Mouse (Mus musculus) erythroblast, embryonic 14.5 days (primary cell): ENCODE measurements around the gene Wdr81. TPM values are rescaled to one million over a fixed set of nuclear protein-coding genes. Genes with fewer than 3 reads are reported as not detected.
A peak's percentile ranks its signal among the peaks of the same experiment; 100 is the strongest.

Experiments
- H3K27me3 ChIP-seq: 2 replicates; pipeline ENCODE4 v1.6.1; 2012; ENCODE audit warnings: inconsistent platforms; ENCODE audit not compliant: control insufficient read depth
- H3K36me3 ChIP-seq: 2 replicates; pipeline ENCODE4 v1.6.1; 2012; ENCODE audit warnings: mild to moderate bottlenecking, inconsistent platforms; ENCODE audit not compliant: control insufficient read depth
- H3K4me1 ChIP-seq: 2 replicates; pipeline ENCODE4 v1.6.1; 2012; ENCODE audit warnings: inconsistent platforms; ENCODE audit not compliant: control insufficient read depth
- H3K4me3 ChIP-seq: replicated peaks from 2 replicates; pipeline ENCODE3; 2012; ENCODE audit warnings: moderate library complexity, mild to moderate bottlenecking, inconsistent platforms
- H3K9me3 ChIP-seq: 2 replicates; pipeline ENCODE4 v1.6.1; 2012; ENCODE audit warnings: low read length, inconsistent platforms, mixed read lengths; ENCODE audit not compliant: control insufficient read depth
- GATA1 ChIP-seq: IDR thresholded peaks from 2 replicates; pipeline ENCODE4 v1.6.1; 2012; ENCODE audit warnings: low read length, inconsistent platforms, mixed read lengths
- TAL1 ChIP-seq: IDR thresholded peaks from 3 replicates; pipeline ENCODE4 v1.6.1; 2012; ENCODE audit warnings: low read length, inconsistent platforms, mixed read lengths
- polyA plus RNA-seq: library from polyadenylated mRNA; stranded (reverse); fragments of >175 nt; gene quantifications from 2 replicates; pipeline ENCODE4 v1.2.3, GENCODE M21; 2012

Gene Wdr81
- polyA plus RNA-seq, 1 experiment, result 11.2 TPM

DNA sequence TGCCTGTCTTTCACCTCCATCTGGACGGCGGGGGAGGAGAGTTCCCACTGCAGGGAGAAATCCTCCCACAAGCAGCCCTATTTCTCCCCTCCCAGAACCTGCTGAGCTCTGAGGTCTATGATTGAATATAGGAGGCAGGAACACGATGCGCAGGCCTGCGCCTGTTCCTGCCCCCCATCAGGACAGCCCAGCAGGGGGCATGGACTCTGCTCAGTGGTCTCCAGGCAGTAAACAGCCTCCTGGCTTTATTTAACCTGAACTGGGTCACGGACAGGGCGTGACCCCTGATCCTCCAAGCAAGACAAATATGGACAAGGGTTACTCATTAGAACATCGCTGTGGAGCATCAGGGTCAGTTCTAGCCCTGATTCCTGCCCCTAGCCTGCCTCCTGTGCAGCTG is 10.8 kb downstream of the Wdr81 start:
- Histone ChIP-seq H3K9me3 (no peaks in the 10 kb centered on the region), H3K4me3 (no peak overlapping the region), H3K4me1 (peaks cover 59% of the 10 kb centered on the region), H3K36me3 (peaks cover 95% of the 10 kb centered on the region), H3K27me3 (no peaks in the 10 kb centered on the region)
- TF ChIP-seq TAL1, result no peak
- no peak for TF ChIP-seq GATA1

DNA sequence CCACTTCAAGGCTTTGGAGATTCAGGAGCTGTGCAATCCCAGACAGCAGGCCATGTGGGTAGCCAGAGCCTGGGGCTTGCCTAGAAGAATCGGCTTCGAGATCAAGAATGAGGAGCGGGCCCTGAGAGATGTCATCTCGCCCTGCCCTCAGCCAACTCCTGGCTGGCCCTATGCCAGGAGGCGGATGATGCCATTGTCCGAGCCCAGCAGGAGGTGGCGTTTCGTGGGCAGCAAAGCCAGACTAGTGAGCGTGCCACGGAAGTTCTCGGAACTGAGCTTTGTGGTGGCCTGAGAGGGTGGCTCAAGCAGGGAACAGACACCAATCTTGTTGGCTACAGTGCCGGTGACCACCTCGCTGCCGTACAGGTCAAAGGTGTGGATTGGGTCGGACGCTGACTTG is 12.9 kb downstream of the Wdr81 start:
- TF ChIP-seq TAL1 (no peak), GATA1 (no peak)
- no peak overlapping the region for H3K4me3 ChIP-seq
- peaks cover 38% of the 10 kb centered on the region for H3K4me1 ChIP-seq
- peaks cover 87% of the 10 kb centered on the region for H3K36me3 ChIP-seq
- H3K9me3 ChIP-seq, result no peaks in the 10 kb centered on the region
- H3K27me3 ChIP-seq, result no peaks in the 10 kb centered on the region

- H3K4me3 ChIP-seq, result no peak overlapping the region
- H3K4me1 ChIP-seq, result peaks cover 35% of the 10 kb centered on the region
- no peaks in the 10 kb centered on the region for H3K27me3 ChIP-seq
- H3K9me3 ChIP-seq, result no peaks in the 10 kb centered on the region
- TF ChIP-seq GATA1, result no peak
- TF ChIP-seq TAL1, result no peak
- H3K36me3 ChIP-seq, result peaks cover 86% of the 10 kb centered on the region
Measured at GRCm38 (mm10) chr11:75441034-75441433, 13.5 kb downstream of the Wdr81 start.

- no peaks in the 10 kb centered on the region for H3K27me3 ChIP-seq
- TF ChIP-seq TAL1 (no peak), GATA1 (no peak)
- peaks cover 2% of the 10 kb centered on the region for H3K9me3 ChIP-seq
- peaks cover 86% of the 10 kb centered on the region for H3K36me3 ChIP-seq
- no peak overlapping the region for H3K4me3 ChIP-seq
- H3K4me1 ChIP-seq, result peaks cover 24% of the 10 kb centered on the region
Measured at GRCm38 (mm10) chr11:75439951-75440350, 14.6 kb downstream of the Wdr81 start.

DNA sequence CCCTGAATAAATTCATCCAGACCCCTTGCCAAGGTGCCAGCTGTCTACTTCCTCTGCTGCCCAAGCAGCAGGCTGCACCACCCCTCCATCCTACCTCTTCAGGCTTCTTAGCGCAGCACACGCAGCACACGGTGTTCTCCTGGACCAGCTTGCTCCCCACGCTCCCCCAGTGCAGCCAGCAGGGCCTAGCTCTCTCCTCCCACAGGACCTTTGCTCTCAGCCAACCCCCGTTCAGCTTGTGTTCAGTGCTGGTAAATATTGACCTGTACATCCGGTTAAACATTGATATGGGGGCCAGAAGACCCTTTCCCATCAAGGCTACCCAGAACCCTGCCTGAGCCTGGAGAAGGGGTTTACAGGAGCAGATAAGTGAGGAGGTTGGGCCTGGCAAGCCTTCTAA is 15.2 kb downstream of the Wdr81 start, which contains the start of gene Serpinf2:
Gene Serpinf2, minus strand, starts transcription at position 229 of the 400 bp plus-strand sequence.
- Histone ChIP-seq H3K36me3 (peaks cover 85% of the 10 kb centered on the region), H3K9me3 (peaks cover 8% of the 10 kb centered on the region), H3K4me3 (peak within 1 kb of the TSS; percentile 51), H3K4me1 (peaks cover 18% of the 10 kb centered on the region), H3K27me3 (no peaks in the 10 kb centered on the region; the same call in 1 of the 2 replicates)
- TF ChIP-seq GATA1, result no peak
- no peak for TF ChIP-seq TAL1

- H3K4me3 ChIP-seq, result peak overlapping the region; percentile 51
- peaks cover 12% of the 10 kb centered on the region for H3K9me3 ChIP-seq
Measured at GRCm38 (mm10) chr11:75438804-75439203, 15.7 kb downstream of the Wdr81 start.

GRCm38 (mm10) chr11:75438194-75438593 is 16.3 kb downstream of the Wdr81 start:
- TF ChIP-seq GATA1 (no peak), TAL1 (no peak)
- Histone ChIP-seq H3K36me3 (peaks cover 78% of the 10 kb centered on the region), H3K4me1 (peaks cover 7% of the 10 kb centered on the region), H3K27me3 (no peaks in the 10 kb centered on the region; the same call in 1 of the 2 replicates), H3K4me3 (peak overlapping the region; percentile 51), H3K9me3 (peaks cover 12% of the 10 kb centered on the region)

More at GRCm38 (mm10) chr11:75438804-75439203, 15.7 kb downstream of the Wdr81 start:
- no peak for TF ChIP-seq GATA1
- TF ChIP-seq TAL1, result no peak
- Histone ChIP-seq H3K27me3 (no peaks in the 10 kb centered on the region; the same call in 1 of the 2 replicates), H3K36me3 (peaks cover 84% of the 10 kb centered on the region), H3K4me1 (peaks cover 12% of the 10 kb centered on the region)

GRCm38 (mm10) chr11:75434138-75434537 is 20.4 kb downstream of the Wdr81 start:
- no peaks in the 10 kb centered on the region; the same call in 1 of the 2 replicates for H3K4me1 ChIP-seq
- peaks cover 56% of the 10 kb centered on the region for H3K36me3 ChIP-seq
- TF ChIP-seq GATA1 (no peak), TAL1 (no peak)
- H3K9me3 ChIP-seq, result peaks cover 19% of the 10 kb centered on the region
- H3K27me3 ChIP-seq, result no peaks in the 10 kb centered on the region; the same call in 1 of the 2 replicates
- H3K4me3 ChIP-seq, result no peak overlapping the region

- TF ChIP-seq GATA1, result no peak
- Histone ChIP-seq H3K27me3 (no peaks in the 10 kb centered on the region; the same call in 1 of the 2 replicates), H3K4me3 (no peak overlapping the region), H3K9me3 (peaks cover 19% of the 10 kb centered on the region), H3K4me1 (peaks cover 4% of the 10 kb centered on the region), H3K36me3 (peaks cover 38% of the 10 kb centered on the region)
Measured at GRCm38 (mm10) chr11:75431307-75431706, 23.2 kb downstream of the Wdr81 start.

DNA sequence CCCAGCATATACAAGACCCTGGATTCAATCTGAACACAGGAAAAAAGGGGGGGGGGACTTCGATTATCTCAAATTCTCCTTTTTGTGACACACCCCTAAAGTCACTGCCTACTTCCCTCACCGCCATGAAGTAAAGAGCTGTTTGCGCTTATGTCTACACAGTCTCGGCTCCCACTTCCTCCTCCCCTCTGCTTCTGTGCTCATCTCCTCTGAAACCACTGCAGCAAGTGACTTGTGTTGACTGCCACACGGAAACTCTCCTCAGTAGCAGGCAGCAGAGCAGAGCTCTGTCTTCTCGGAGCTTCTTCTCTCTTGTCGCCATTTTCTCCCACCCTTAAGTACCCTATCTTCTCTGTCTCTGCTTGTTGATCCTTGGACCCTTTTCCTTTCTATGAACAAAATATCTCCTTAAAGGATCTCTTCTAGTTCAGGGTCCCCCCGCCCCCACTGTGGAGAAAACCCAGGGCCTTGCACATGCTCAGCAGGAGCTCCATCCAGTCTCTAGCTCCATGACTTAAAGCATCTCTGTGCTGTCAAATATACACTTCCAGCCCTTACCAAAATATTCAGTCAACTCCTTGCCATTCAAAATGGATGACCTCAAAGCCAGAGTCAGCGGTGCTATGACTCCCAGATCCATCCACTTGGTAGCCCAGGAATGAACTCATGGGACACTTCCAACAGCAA is 25.4 kb downstream of the Wdr81 start:
- TF ChIP-seq TAL1, result no peak
- TF ChIP-seq GATA1, result no peak
- Histone ChIP-seq H3K4me3 (no peak overlapping the region), H3K27me3 (no peaks in the 10 kb centered on the region; the same call in 1 of the 2 replicates), H3K9me3 (peaks cover 9% of the 10 kb centered on the region), H3K36me3 (peaks cover 18% of the 10 kb centered on the region), H3K4me1 (peaks cover 4% of the 10 kb centered on the region)
